Mouse (Mus musculus): ENCODE measurements around the gene Ralgapb. TPM values are rescaled to one million over a fixed set of nuclear protein-coding genes. Genes with fewer than 3 reads are reported as not detected.

Gene Ralgapb
- 11.8 and 12.6 TPM in 2 replicates for polyA plus RNA-seq (2016; fragmentation: Nextera tagmentation; extraction: Ambion mirVana)

GRCm38 (mm10) chr2:158409595-158410021 is at the start of gene Ralgapb:
Gene Ralgapb, plus strand, starts transcription at chr2:158409848.
- Histone ChIP-seq H3K27me3 (ENCODE audit: insufficient read depth, poor library complexity, severe bottlenecking) (no peaks in the 10 kb centered on the region), H3K4me1 (peaks cover 35% of the 10 kb centered on the region), H3K27ac (peak within 1 kb of the TSS; percentile 96), H3K4me3 (peak within 1 kb of the TSS; percentile 92), H3K9me3 (no peaks in the 10 kb centered on the region), H3K36me3 (no peaks in the 10 kb centered on the region)
- under 1% methylated on average over 46 of the region's 46 CpGs for WGBS
- peak; percentile 99 for DNase-seq (ENCODE audit: low spot score)

- H3K27me3 ChIP-seq (ENCODE audit: insufficient read depth, poor library complexity, severe bottlenecking) = no peaks in the 10 kb centered on the region
- H3K4me3 ChIP-seq = peak overlapping the region; percentile 93
- H3K36me3 ChIP-seq = peaks cover 43% of the 10 kb centered on the region
- H3K4me1 ChIP-seq = peaks cover 24% of the 10 kb centered on the region
- no peaks in the 10 kb centered on the region for H3K9me3 ChIP-seq
- peak; percentile 96 for DNase-seq (ENCODE audit: low spot score)
- H3K27ac ChIP-seq = peak overlapping the region; percentile 97
- under 1% methylated on average over 41 of the region's 41 CpGs for WGBS
Observed at GRCm38 (mm10) chr2:158360873-158361677, 48.6 kb upstream of the Ralgapb start.

- Histone ChIP-seq H3K4me3 (peak overlapping the region; percentile 93), H3K27ac (peak overlapping the region; percentile 97), H3K36me3 (peaks cover 36% of the 10 kb centered on the region), H3K4me1 (peaks cover 24% of the 10 kb centered on the region), H3K9me3 (no peaks in the 10 kb centered on the region), H3K27me3 (ENCODE audit: insufficient read depth, poor library complexity, severe bottlenecking) (no peaks in the 10 kb centered on the region)
- peak; percentile 74 for DNase-seq (ENCODE audit: low spot score)
- WGBS = 42% methylated on average over 8 of the region's 8 CpGs
Observed at GRCm38 (mm10) chr2:158361678-158362320, 47.8 kb upstream of the Ralgapb start.

GRCm38 (mm10) chr2:158364175-158364574 is 45.5 kb upstream of the Ralgapb start:
- Histone ChIP-seq H3K27ac (no peak overlapping the region), H3K27me3 (ENCODE audit: insufficient read depth, poor library complexity, severe bottlenecking) (no peaks in the 10 kb centered on the region), H3K4me3 (no peak overlapping the region), H3K4me1 (peaks cover 12% of the 10 kb centered on the region), H3K36me3 (peaks cover 12% of the 10 kb centered on the region), H3K9me3 (no peaks in the 10 kb centered on the region)
- WGBS = 80% methylated on average over 4 of the region's 4 CpGs
- no peak for DNase-seq (ENCODE audit: low spot score)

- Histone ChIP-seq H3K27me3 (ENCODE audit: insufficient read depth, poor library complexity, severe bottlenecking) (no peaks in the 10 kb centered on the region), H3K9me3 (no peaks in the 10 kb centered on the region), H3K4me1 (peaks cover 2% of the 10 kb centered on the region), H3K27ac (no peak overlapping the region), H3K36me3 (peaks cover 1% of the 10 kb centered on the region; the same call in 1 of the 2 replicates), H3K4me3 (no peak overlapping the region)
- DNase-seq (ENCODE audit: low spot score) = no peak
- WGBS = 72% methylated on average over 12 of the region's 12 CpGs
Observed at GRCm38 (mm10) chr2:158365099-158365850, 44.4 kb upstream of the Ralgapb start.

GRCm38 (mm10) chr2:158367654-158368053 is 42.0 kb upstream of the Ralgapb start:
- Histone ChIP-seq H3K36me3 (no peaks in the 10 kb centered on the region), H3K9me3 (no peaks in the 10 kb centered on the region), H3K27me3 (ENCODE audit: insufficient read depth, poor library complexity, severe bottlenecking) (0 out of 2 replicates have a peak, but pooled peaks cover under 1% of the 10 kb centered on the region), H3K27ac (no peak overlapping the region), H3K4me1 (no peaks in the 10 kb centered on the region), H3K4me3 (no peak overlapping the region)
- DNase-seq (ENCODE audit: low spot score) = no peak
- WGBS = 65% methylated on average over 5 of the region's 5 CpGs

- no peaks in the 10 kb centered on the region for H3K9me3 ChIP-seq
- H3K4me1 ChIP-seq = no peaks in the 10 kb centered on the region
- peaks cover 7% of the 10 kb centered on the region for H3K27me3 ChIP-seq (ENCODE audit: insufficient read depth, poor library complexity, severe bottlenecking)
- no peak for DNase-seq (ENCODE audit: low spot score)
- H3K36me3 ChIP-seq = no peaks in the 10 kb centered on the region
- H3K27ac ChIP-seq = no peak overlapping the region
- WGBS = 85% methylated on average over 8 of the region's 8 CpGs
- H3K4me3 ChIP-seq = no peak overlapping the region
Observed at GRCm38 (mm10) chr2:158368313-158368712, 41.3 kb upstream of the Ralgapb start.

GRCm38 (mm10) chr2:158369474-158370172 is 40.0 kb upstream of the Ralgapb start:
- Histone ChIP-seq H3K4me1 (no peaks in the 10 kb centered on the region), H3K27ac (no peak overlapping the region), H3K4me3 (no peak overlapping the region), H3K9me3 (no peaks in the 10 kb centered on the region), H3K36me3 (no peaks in the 10 kb centered on the region), H3K27me3 (ENCODE audit: insufficient read depth, poor library complexity, severe bottlenecking) (peaks cover 20% of the 10 kb centered on the region)
- no peak for DNase-seq (ENCODE audit: low spot score)
- 78% methylated on average over 3 of the region's 3 CpGs for WGBS

- 8% methylated on average over 5 of the region's 5 CpGs for WGBS
- no peak for DNase-seq (ENCODE audit: low spot score)
- Histone ChIP-seq H3K4me1 (no peaks in the 10 kb centered on the region), H3K27ac (no peak overlapping the region), H3K27me3 (ENCODE audit: insufficient read depth, poor library complexity, severe bottlenecking) (peaks cover 26% of the 10 kb centered on the region), H3K9me3 (no peaks in the 10 kb centered on the region), H3K36me3 (no peaks in the 10 kb centered on the region), H3K4me3 (no peak overlapping the region)
Observed at GRCm38 (mm10) chr2:158370173-158370550, 39.5 kb upstream of the Ralgapb start.

GRCm38 (mm10) chr2:158373061-158373460 is 36.6 kb upstream of the Ralgapb start:
- 66% methylated on average over 5 of the region's 5 CpGs for WGBS
- H3K27ac ChIP-seq = no peak overlapping the region
- H3K4me1 ChIP-seq = peaks cover 10% of the 10 kb centered on the region; the same call in 1 of the 2 replicates
- DNase-seq (ENCODE audit: low spot score) = no peak
- H3K9me3 ChIP-seq = no peaks in the 10 kb centered on the region
- H3K36me3 ChIP-seq = no peaks in the 10 kb centered on the region
- peaks cover 48% of the 10 kb centered on the region for H3K27me3 ChIP-seq (ENCODE audit: insufficient read depth, poor library complexity, severe bottlenecking)
- H3K4me3 ChIP-seq = no peak overlapping the region

GRCm38 (mm10) chr2:158373516-158373915 is 36.1 kb upstream of the Ralgapb start:
- no peak overlapping the region for H3K27ac ChIP-seq
- no peak for DNase-seq (ENCODE audit: low spot score)
- peaks cover 53% of the 10 kb centered on the region for H3K27me3 ChIP-seq (ENCODE audit: insufficient read depth, poor library complexity, severe bottlenecking)

GRCm38 (mm10) chr2:158375443-158376122 is 34.1 kb upstream of the Ralgapb start, which contains the start of gene Snhg11:
Gene Snhg11, plus strand, starts transcription at chr2:158375638.
- Histone ChIP-seq H3K27me3 (ENCODE audit: insufficient read depth, poor library complexity, severe bottlenecking) (peaks cover 55% of the 10 kb centered on the region), H3K4me3 (peak within 1 kb of the TSS; percentile 59), H3K27ac (no peak within 1 kb of the TSS), H3K9me3 (no peaks in the 10 kb centered on the region), H3K4me1 (peaks cover 10% of the 10 kb centered on the region; the same call in 1 of the 2 replicates), H3K36me3 (no peaks in the 10 kb centered on the region)
- DNase-seq (ENCODE audit: low spot score) = no peak
- WGBS = 1% methylated on average over 36 of the region's 36 CpGs

More at GRCm38 (mm10) chr2:158373516-158373915, 36.1 kb upstream of the Ralgapb start:
- Histone ChIP-seq H3K4me1 (peaks cover 10% of the 10 kb centered on the region; the same call in 1 of the 2 replicates), H3K4me3 (no peak overlapping the region), H3K36me3 (no peaks in the 10 kb centered on the region), H3K9me3 (no peaks in the 10 kb centered on the region)
- WGBS = 61% methylated on average over 7 of the region's 7 CpGs

All from heart, embryonic 10.5 days (tissue).